Mouse (Mus musculus) pancreas, adult 10 weeks (tissue): ENCODE data around the gene Clca1. TPM values are rescaled to one million over a fixed set of nuclear protein-coding genes. Genes with fewer than 3 reads are reported as not detected.

Experiments
- polyA plus RNA-seq: library from polyadenylated mRNA; stranded (reverse); fragments of 350-450 nt; fragmentation: Illumina TruSeq; extraction: RNeasy Lipid Tissue Mini Kit (QIAGEN cat#74804); gene quantifications from one replicate; pipeline ENCODE4 v1.2.3, GENCODE M21; 2015; ENCODE audit warnings: low read depth, low replicate concordance; ENCODE audit not compliant: insufficient read depth

Clca1 gene
- not detected for polyA plus RNA-seq

GRCm38 (mm10) chr3:145032676-145033075 is at the start of gene Clca1:
Gene Clca1 (minus strand): TSS chr3:145032776.

GRCm38 (mm10) chr3:144974945-144975344 is 57.6 kb downstream of the Clca1 start, which contains the start of gene Clca4a:
Gene Clca4a (minus strand): TSS chr3:144975045.

Other genes with a start within 250 kb of the Clca1 start
- gene Clca3a2, start 213.3 kb downstream of the Clca1 start, polyA plus RNA-seq: not detected
- not detected for gene Clca3b, start 183.4 kb downstream of the Clca1 start, polyA plus RNA-seq
- gene Clca4b, start 100.2 kb downstream of the Clca1 start, polyA plus RNA-seq: not detected
- not detected for gene Clca4a, start 57.7 kb downstream of the Clca1 start, polyA plus RNA-seq
- not detected for gene Clca2, start 66.7 kb upstream of the Clca1 start, polyA plus RNA-seq
- gene Odf2l, start 85.8 kb upstream of the Clca1 start, polyA plus RNA-seq: 6.0 TPM